Mouse (Mus musculus): ENCODE results near the gene Gm9972.

- TF ChIP-seq CTCF (IDR thresholded peaks at IDR 0.05; ENCODE audit: extremely low read depth, insufficient read depth, insufficient read length, insufficient replicate concordance): no peak
- TF ChIP-seq POLR2A (IDR thresholded peaks at IDR 0.05; ENCODE audit: low read depth, low read length): no peak
Measured at GRCm38 (mm10) chr11:43062286-43062685, 26.7 kb downstream of the Gm9972 start.
